Mouse (Mus musculus): Measurements from ENCODE around the gene Pdlim5. TPM values are rescaled to one million over a fixed set of nuclear protein-coding genes. Genes with fewer than 3 reads are reported as not detected.
A peak's percentile ranks its signal among the peaks of the same experiment; 100 is the strongest.

Pdlim5 gene
- polyA plus RNA-seq, 1 experiment: 26.9 TPM

- no peak overlapping the region for H3K4me3 ChIP-seq (ENCODE audit: insufficient read depth, low read depth, low read length)
- no peak overlapping the region for H3K27ac ChIP-seq (replicated peaks; ENCODE audit: low read depth, low read length)
- H3K4me1 ChIP-seq (ENCODE audit: control insufficient read depth, insufficient read depth, insufficient read length, low read length): peaks cover 9% of the 10 kb centered on the region
Measured at GRCm38 (mm10) chr3:142334496-142334895, 61.0 kb downstream of the Pdlim5 start.

DNA sequence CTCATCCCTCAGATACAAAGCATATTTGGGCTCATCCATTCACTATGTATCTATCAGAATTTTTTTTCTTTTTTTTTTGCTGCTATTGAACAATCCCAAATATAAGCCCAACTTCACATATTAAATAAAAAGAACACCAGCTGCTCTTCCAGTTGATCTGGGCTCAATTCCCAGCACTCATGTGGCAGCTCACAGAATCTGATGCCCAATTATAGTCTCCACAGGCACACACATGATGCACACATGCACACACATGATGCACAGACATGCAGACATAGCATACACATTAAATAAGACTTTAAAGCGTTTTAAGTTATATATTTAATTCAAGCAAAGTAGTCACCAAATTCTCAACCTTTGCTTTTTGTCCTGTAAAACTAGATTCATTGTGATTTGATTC is 62.0 kb downstream of the Pdlim5 start:
- H3K27ac ChIP-seq (replicated peaks; ENCODE audit: low read depth, low read length): no peak overlapping the region
- H3K4me1 ChIP-seq (ENCODE audit: control insufficient read depth, insufficient read depth, insufficient read length, low read length): peaks cover 3% of the 10 kb centered on the region
- no peak overlapping the region for H3K4me3 ChIP-seq (ENCODE audit: insufficient read depth, low read depth, low read length)

GRCm38 (mm10) chr3:142332716-142333115 is 62.8 kb downstream of the Pdlim5 start:
- Histone ChIP-seq H3K27ac (replicated peaks; ENCODE audit: low read depth, low read length) (no peak overlapping the region), H3K4me3 (ENCODE audit: insufficient read depth, low read depth, low read length) (no peak overlapping the region), H3K4me1 (ENCODE audit: control insufficient read depth, insufficient read depth, insufficient read length, low read length) (no peaks in the 10 kb centered on the region; the same call in 1 of the 2 replicates)

GRCm38 (mm10) chr3:142331872-142332554 is 63.5 kb downstream of the Pdlim5 start:
- Histone ChIP-seq H3K4me1 (ENCODE audit: control insufficient read depth, insufficient read depth, insufficient read length, low read length) (no peaks in the 10 kb centered on the region; the same call in 1 of the 2 replicates), H3K27ac (replicated peaks; ENCODE audit: low read depth, low read length) (no peak overlapping the region), H3K4me3 (ENCODE audit: insufficient read depth, low read depth, low read length) (no peak overlapping the region)

DNA sequence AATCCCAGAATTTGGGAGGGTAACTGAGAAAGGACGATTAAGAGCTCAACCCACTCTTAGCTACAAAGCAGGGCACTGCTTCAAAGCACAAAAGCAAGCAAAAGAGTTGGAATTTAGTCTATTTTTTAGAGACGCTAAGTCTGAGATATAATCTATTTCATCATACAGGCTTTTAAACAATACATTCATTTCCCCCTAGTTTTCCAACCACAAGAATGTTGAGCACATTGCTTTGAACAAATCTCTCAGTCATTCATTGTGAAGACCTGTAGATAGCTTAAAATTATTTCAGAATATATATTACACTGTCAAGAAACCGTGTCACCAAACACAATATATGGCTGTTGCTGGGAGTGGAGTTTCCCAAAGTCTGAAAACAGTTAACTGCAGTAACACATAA is 65.1 kb downstream of the Pdlim5 start:
- Histone ChIP-seq H3K4me3 (ENCODE audit: insufficient read depth, low read depth, low read length) (no peak overlapping the region), H3K4me1 (ENCODE audit: control insufficient read depth, insufficient read depth, insufficient read length, low read length) (no peaks in the 10 kb centered on the region), H3K27ac (replicated peaks; ENCODE audit: low read depth, low read length) (no peak overlapping the region)

- 0 out of 2 replicates have a peak, but pooled peaks cover 2% of the 10 kb centered on the region for H3K4me1 ChIP-seq (ENCODE audit: control insufficient read depth, insufficient read depth, insufficient read length, low read length)
- no peak overlapping the region for H3K4me3 ChIP-seq (ENCODE audit: insufficient read depth, low read depth, low read length)
- peak overlapping the region; percentile 33; the same call in 1 of the 2 replicates for H3K27ac ChIP-seq (replicated peaks; ENCODE audit: low read depth, low read length)
Measured at GRCm38 (mm10) chr3:142323592-142323991, 71.9 kb downstream of the Pdlim5 start.

DNA sequence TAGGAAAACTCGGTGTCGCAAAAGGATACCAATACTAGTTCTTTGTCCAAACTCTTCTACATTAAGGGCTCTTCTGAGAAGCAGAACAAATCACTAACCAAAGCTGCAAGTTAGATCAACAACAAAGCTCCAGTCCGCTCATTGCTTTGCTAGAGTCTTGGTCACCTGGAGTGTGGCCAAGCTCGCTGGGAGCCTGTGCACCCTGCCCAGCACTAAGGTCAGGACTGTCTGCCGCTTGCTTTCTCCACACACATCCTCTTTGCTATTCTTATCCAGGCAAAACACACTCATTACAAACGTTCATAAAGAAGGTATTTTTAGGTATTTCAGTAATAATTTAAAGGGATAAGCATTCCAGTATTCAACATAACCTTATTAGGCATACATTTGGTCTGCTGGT is 73.6 kb downstream of the Pdlim5 start:
- no peak overlapping the region for H3K27ac ChIP-seq (replicated peaks; ENCODE audit: low read depth, low read length)
- H3K4me3 ChIP-seq (ENCODE audit: insufficient read depth, low read depth, low read length): no peak overlapping the region
- H3K4me1 ChIP-seq (ENCODE audit: control insufficient read depth, insufficient read depth, insufficient read length, low read length): 0 out of 2 replicates have a peak, but pooled peaks cover 2% of the 10 kb centered on the region

DNA sequence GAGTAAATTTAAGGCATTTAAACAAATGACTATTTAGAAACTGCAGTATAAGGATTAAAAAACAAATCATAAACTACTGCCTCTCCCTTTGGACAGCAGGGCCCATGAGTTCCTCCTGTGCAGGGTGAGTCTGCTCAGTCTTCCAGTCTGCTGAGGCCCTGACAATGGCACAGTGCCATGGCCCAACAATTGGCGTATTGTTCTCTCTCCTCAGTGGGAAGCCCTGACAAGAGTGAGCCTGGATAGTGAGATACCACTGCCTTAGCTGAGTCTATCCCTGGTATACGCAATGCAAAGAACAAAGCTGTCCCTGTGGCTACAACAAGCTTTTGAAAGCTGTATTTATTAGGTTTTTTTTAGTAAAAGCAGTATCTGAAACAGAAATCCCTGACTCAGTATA is 77.3 kb downstream of the Pdlim5 start:
- no peak overlapping the region for H3K27ac ChIP-seq (replicated peaks; ENCODE audit: low read depth, low read length)
- H3K4me1 ChIP-seq (ENCODE audit: control insufficient read depth, insufficient read depth, insufficient read length, low read length): 0 out of 2 replicates have a peak, but pooled peaks cover 2% of the 10 kb centered on the region
- H3K4me3 ChIP-seq (ENCODE audit: insufficient read depth, low read depth, low read length): no peak overlapping the region

GRCm38 (mm10) chr3:142316138-142316740 is 79.3 kb downstream of the Pdlim5 start:
- H3K4me3 ChIP-seq (ENCODE audit: insufficient read depth, low read depth, low read length): no peak overlapping the region
- no peaks in the 10 kb centered on the region; the same call in 1 of the 2 replicates for H3K4me1 ChIP-seq (ENCODE audit: control insufficient read depth, insufficient read depth, insufficient read length, low read length)
- H3K27ac ChIP-seq (replicated peaks; ENCODE audit: low read depth, low read length): no peak overlapping the region

GRCm38 (mm10) chr3:142311075-142311474 is 84.4 kb downstream of the Pdlim5 start:
- Histone ChIP-seq H3K27ac (replicated peaks; ENCODE audit: low read depth, low read length) (no peak overlapping the region), H3K4me3 (ENCODE audit: insufficient read depth, low read depth, low read length) (no peak overlapping the region), H3K4me1 (ENCODE audit: control insufficient read depth, insufficient read depth, insufficient read length, low read length) (peaks cover 5% of the 10 kb centered on the region)

DNA sequence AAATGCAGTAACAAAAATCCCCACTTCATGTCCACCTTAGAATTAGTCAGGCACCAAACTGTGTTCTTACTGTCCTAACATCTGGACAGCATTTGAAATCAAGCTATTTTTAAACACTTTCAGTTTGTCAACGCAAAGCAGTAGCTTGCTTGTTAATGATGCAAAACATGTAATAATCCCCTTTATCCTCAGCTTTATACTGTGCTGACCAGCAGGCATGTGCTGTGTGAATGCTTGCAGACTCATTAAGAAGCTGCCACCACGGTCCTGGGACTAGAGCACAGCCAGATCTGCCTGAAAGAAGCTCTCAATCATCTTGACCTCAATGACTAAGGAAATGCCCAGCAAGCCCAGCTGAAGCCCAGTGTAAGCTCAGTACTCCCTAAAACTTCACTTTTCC is 85.0 kb downstream of the Pdlim5 start:
- Histone ChIP-seq H3K4me1 (ENCODE audit: control insufficient read depth, insufficient read depth, insufficient read length, low read length) (peaks cover 5% of the 10 kb centered on the region), H3K27ac (replicated peaks; ENCODE audit: low read depth, low read length) (peak overlapping the region; percentile 42; the same call in 1 of the 2 replicates), H3K4me3 (ENCODE audit: insufficient read depth, low read depth, low read length) (no peak overlapping the region)

GRCm38 (mm10) chr3:142295287-142295676 is 100.2 kb downstream of the Pdlim5 start:
- no peak overlapping the region for H3K27ac ChIP-seq (replicated peaks; ENCODE audit: low read depth, low read length)
- H3K4me1 ChIP-seq (ENCODE audit: control insufficient read depth, insufficient read depth, insufficient read length, low read length): peaks cover 6% of the 10 kb centered on the region
- no peak overlapping the region for H3K4me3 ChIP-seq (ENCODE audit: insufficient read depth, low read depth, low read length)

DNA sequence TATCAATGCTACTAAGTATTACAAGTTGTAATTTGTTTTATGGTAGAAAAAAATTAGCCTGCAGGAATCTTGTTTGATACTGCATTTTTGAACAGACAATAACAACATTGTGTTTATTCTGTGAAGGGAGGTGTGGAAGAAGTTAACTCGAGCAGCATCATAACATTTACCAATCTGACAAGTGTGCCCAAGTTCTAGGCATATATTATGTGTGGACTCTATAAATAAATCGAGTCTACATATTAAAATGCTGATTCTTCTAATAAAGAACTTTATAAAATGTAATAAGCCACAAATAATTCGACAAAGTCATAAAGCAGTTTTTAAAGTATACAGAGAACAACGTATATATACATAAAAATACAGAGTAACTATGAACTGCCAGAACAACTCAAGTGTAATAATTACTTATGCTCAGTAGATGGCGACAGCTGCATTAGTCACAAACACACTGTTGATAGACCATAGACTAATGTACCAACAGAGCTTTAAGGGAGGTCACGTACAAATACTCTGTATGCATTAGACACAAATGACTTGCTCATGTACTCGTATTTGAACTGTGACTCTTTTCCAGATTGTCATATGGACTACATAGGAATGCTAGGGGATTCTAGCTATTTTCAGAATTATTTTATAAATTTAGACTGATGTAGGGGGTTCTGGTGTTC is 100.7 kb downstream of the Pdlim5 start:
- no peak overlapping the region for H3K27ac ChIP-seq (replicated peaks; ENCODE audit: low read depth, low read length)
- H3K4me1 ChIP-seq (ENCODE audit: control insufficient read depth, insufficient read depth, insufficient read length, low read length): peaks cover 6% of the 10 kb centered on the region
- no peak overlapping the region for H3K4me3 ChIP-seq (ENCODE audit: insufficient read depth, low read depth, low read length)

- Histone ChIP-seq H3K27ac (replicated peaks; ENCODE audit: low read depth, low read length) (peak overlapping the region; percentile 43), H3K4me1 (ENCODE audit: control insufficient read depth, insufficient read depth, insufficient read length, low read length) (peaks cover 6% of the 10 kb centered on the region), H3K4me3 (ENCODE audit: insufficient read depth, low read depth, low read length) (no peak overlapping the region)
Measured at GRCm38 (mm10) chr3:142293561-142293960, 101.9 kb downstream of the Pdlim5 start.

GRCm38 (mm10) chr3:142282706-142283105 is 112.8 kb downstream of the Pdlim5 start:
- no peak overlapping the region for H3K4me3 ChIP-seq (ENCODE audit: insufficient read depth, low read depth, low read length)
- peaks cover 6% of the 10 kb centered on the region; the same call in 1 of the 2 replicates for H3K4me1 ChIP-seq (ENCODE audit: control insufficient read depth, insufficient read depth, insufficient read length, low read length)
- H3K27ac ChIP-seq (replicated peaks; ENCODE audit: low read depth, low read length): no peak overlapping the region

All from brown adipose tissue, adult 24 weeks (tissue).